ENCODE assay signal across 27 mouse cellular contexts in genomic region chr7:70744296-70744695, GRCm38 (mm10).
A peak's percentile ranks its signal among the peaks of the same experiment; 100 is the strongest.
DNase-seq lines count a peak whose midpoint lies in the region; ATAC-seq lines count a peak whose summit lies in the region.
"Had no signal": no experiment of that assay in that cellular context is flagged by ENCODE, and none has a peak within 500 bp of the region (broad histone marks: within the 10 kb centered on the region; RNA-seq: fewer than 3 reads in every experiment).

No protein-coding gene starts in this region.

- WGBS in kidney, embryonic 16.5 days: 36% methylated on average over 18 of the region's 18 CpGs
- 27% methylated on average over 18 of the region's 18 CpGs for WGBS in limb, embryonic 15.5 days
- 69% methylated on average over 18 of the region's 18 CpGs for WGBS in hindbrain, embryonic 14.5 days

- H3K4me2 ChIP-seq in kidney, embryonic 16.5 days (replicated peaks; ENCODE audit: low read depth, low read length): peak overlapping the region; percentile 22; the same call in 1 of the 2 replicates
- H3K4me2 ChIP-seq in limb, embryonic 15.5 days: 0 out of 2 replicates have a peak overlapping the region, but pooled peaks have one; percentile 7
- no peak overlapping the region for H3K4me2 ChIP-seq in hindbrain, embryonic 14.5 days (replicated peaks)
- H3K4me2 ChIP-seq: liver, embryonic 11.5 days; midbrain, embryonic 13.5 days; neural tube, embryonic 13.5 days had no signal

- ATAC-seq in kidney, embryonic 16.5 days (ENCODE audit: low FRiP score, low TSS enrichment): no peak
- ATAC-seq in limb, embryonic 15.5 days (ENCODE audit: insufficient number of reproducible peaks, low FRiP score, low TSS enrichment, low read depth): no peak
- ATAC-seq in hindbrain, embryonic 14.5 days (ENCODE audit: low FRiP score): no peak
- ATAC-seq: hindbrain, embryonic 16.5 days; intestine, postnatal 0 days; liver, postnatal 0 days; midbrain, embryonic 13.5 days; Patski had no signal

- no peak overlapping the region for H3K4me3 ChIP-seq in kidney, embryonic 16.5 days (ENCODE audit: low read length)
- H3K4me3 ChIP-seq in limb, embryonic 15.5 days: no peak overlapping the region
- no peak overlapping the region for H3K4me3 ChIP-seq in hindbrain, embryonic 14.5 days (replicated peaks; ENCODE audit: low read length)
- H3K4me3 ChIP-seq: gastrocnemius, adult 2 months; heart, embryonic 10.5 days; layer of hippocampus, adult 2 months; midbrain, embryonic 13.5 days; neural tube, embryonic 13.5 days had no signal

- H3K27me3 ChIP-seq in kidney, embryonic 16.5 days (ENCODE audit: insufficient read depth, low read length): no peaks in the 10 kb centered on the region
- H3K27me3 ChIP-seq in limb, embryonic 15.5 days: no peaks in the 10 kb centered on the region
- no peaks in the 10 kb centered on the region; the same call in 1 of the 2 replicates for H3K27me3 ChIP-seq in hindbrain, embryonic 14.5 days (ENCODE audit: control insufficient read depth, insufficient read depth, low read length)
- H3K27me3 ChIP-seq: CH12.LX; neural tube, embryonic 13.5 days; Patski had no signal

- H3K4me1 ChIP-seq in kidney, embryonic 16.5 days (ENCODE audit: insufficient read depth, low read length): no peaks in the 10 kb centered on the region
- H3K4me1 ChIP-seq in limb, embryonic 15.5 days: peaks cover 6% of the 10 kb centered on the region; the same call in 1 of the 2 replicates
- H3K4me1 ChIP-seq in hindbrain, embryonic 14.5 days (replicated peaks; ENCODE audit: control insufficient read depth, insufficient read depth, low read length): no peaks in the 10 kb centered on the region
- H3K4me1 ChIP-seq: heart, embryonic 10.5 days; midbrain, embryonic 13.5 days had no signal

- 0 out of 2 replicates have a peak overlapping the region, but pooled peaks have one; percentile 14 for H3K9ac ChIP-seq in kidney, embryonic 16.5 days (replicated peaks; ENCODE audit: low read length)
- H3K9ac ChIP-seq in limb, embryonic 15.5 days: no peak overlapping the region
- H3K9ac ChIP-seq in hindbrain, embryonic 14.5 days: no peak overlapping the region
- H3K9ac ChIP-seq: liver, postnatal 0 days; midbrain, embryonic 13.5 days; neural tube, embryonic 13.5 days had no signal

- no peaks in the 10 kb centered on the region for H3K9me3 ChIP-seq in kidney, embryonic 16.5 days (ENCODE audit: low read length)
- H3K9me3 ChIP-seq in limb, embryonic 15.5 days: no peaks in the 10 kb centered on the region
- H3K9me3 ChIP-seq in hindbrain, embryonic 14.5 days (ENCODE audit: control insufficient read depth, low read length): 0 out of 2 replicates have a peak, but pooled peaks cover 4% of the 10 kb centered on the region
- H3K9me3 ChIP-seq: heart, embryonic 10.5 days; midbrain, embryonic 13.5 days; neural tube, embryonic 13.5 days had no signal

- no peaks in the 10 kb centered on the region for H3K36me3 ChIP-seq in kidney, embryonic 16.5 days (ENCODE audit: insufficient read depth, low read length)
- H3K36me3 ChIP-seq in limb, embryonic 15.5 days: no peaks in the 10 kb centered on the region
- no peaks in the 10 kb centered on the region for H3K36me3 ChIP-seq in hindbrain, embryonic 14.5 days (replicated peaks; ENCODE audit: control insufficient read depth, insufficient read depth)
- H3K36me3 ChIP-seq: G1E; heart, embryonic 10.5 days; midbrain, embryonic 13.5 days; neural tube, embryonic 13.5 days had no signal

- H3K27ac ChIP-seq in kidney, embryonic 16.5 days (ENCODE audit: low read length): no peak overlapping the region
- H3K27ac ChIP-seq in limb, embryonic 15.5 days: no peak overlapping the region
- no peak overlapping the region for H3K27ac ChIP-seq in hindbrain, embryonic 14.5 days
- H3K27ac ChIP-seq: gastrocnemius, adult 2 months; heart, embryonic 10.5 days; layer of hippocampus, adult 2 months; midbrain, embryonic 13.5 days; neural tube, embryonic 13.5 days had no signal

- no peak for DNase-seq in kidney, adult 11 months
- DNase-seq in embryo, embryonic 11.5 days (ENCODE audit: low read depth, low spot score): peak; percentile 50
- DNase-seq in hindlimb bud, embryonic 11.5 days (ENCODE audit: extremely low spot score, low read depth, low spot score): peak; percentile 52
- DNase-seq in cerebellum, postnatal 4 days (ENCODE audit: low spot score in 2 of 2): no peak
- DNase-seq in hindbrain, embryonic 14.5 days (ENCODE audit: low spot score): no peak
- no peak for DNase-seq in thymus, postnatal 0 days (ENCODE audit: low spot score)
- DNase-seq: B cell, adult 2 months; cerebellum, adult 2 months; gastrocnemius, adult 2 months; kidney, postnatal 10 days; liver, postnatal 0 days; lung, postnatal 14 days; retina, postnatal 1 day; right cerebral cortex, postnatal 25 days; spleen, adult 18-20 months had no signal

Comparison
In these comparisons a context has a peak if more than half of its experiments do, and no peak if none do; other contexts are left out.
1. DNase-seq: peak in embryo, embryonic 11.5 days (single experiment) and hindlimb bud, embryonic 11.5 days (single experiment); none in kidney, adult 11 months (single experiment), cerebellum, postnatal 4 days (0 of 2), hindbrain, embryonic 14.5 days (single experiment) and thymus, postnatal 0 days (single experiment).